Mouse (Mus musculus) heart, embryonic 11.5 days (tissue): ENCODE results near the gene Atp8b4. TPM values are rescaled to one million over a fixed set of nuclear protein-coding genes. Genes with fewer than 3 reads are reported as not detected.

Experiments
- ATAC-seq: fragments of 200-750 bp; cut with Nextera tagmentation; replicated peaks from 2 replicates; pipeline ENCODE4 v1.8.0; 2017; ENCODE audit warnings: moderate library complexity; ENCODE audit not compliant: insufficient number of reproducible peaks, low FRiP score, low TSS enrichment
- H3K27ac ChIP-seq: fragments of 300-500 bp; sonication (generic); 2 replicates; pipeline ENCODE4 v1.5.1; 2014; ENCODE audit warnings: mild to moderate bottlenecking, low read depth, low read length
- H3K27me3 ChIP-seq: fragments of 300-500 bp; sonication (generic); 2 replicates; pipeline ENCODE4 v1.6.1; 2014; ENCODE audit warnings: mild to moderate bottlenecking, low read length, mixed read lengths; ENCODE audit not compliant: control insufficient read depth, insufficient read depth
- H3K36me3 ChIP-seq: fragments of 300-500 bp; sonication (generic); 2 replicates; pipeline ENCODE4 v1.6.1; 2014; ENCODE audit warnings: mild to moderate bottlenecking, low read length, moderate library complexity, mixed read lengths; ENCODE audit not compliant: control insufficient read depth, insufficient read depth
- H3K4me1 ChIP-seq: fragments of 300-500 bp; sonication (generic); 2 replicates; pipeline ENCODE4 v1.6.1; 2014; ENCODE audit warnings: low read length; ENCODE audit not compliant: control insufficient read depth, insufficient read depth
- H3K4me2 ChIP-seq: fragments of 300-500 bp; sonication (generic); 2 replicates; pipeline ENCODE4 v1.6.1; 2014; ENCODE audit warnings: mild to moderate bottlenecking, moderate library complexity
- H3K4me3 ChIP-seq: fragments of 300-500 bp; sonication (generic); 2 replicates; pipeline ENCODE4 v1.5.1; 2014; ENCODE audit warnings: low read depth, low read length
- H3K9ac ChIP-seq: fragments of 300-500 bp; sonication (generic); 2 replicates; pipeline ENCODE4 v1.6.1; 2014; ENCODE audit warnings: mild to moderate bottlenecking, low read depth, low read length, moderate library complexity
- H3K9me3 ChIP-seq: fragments of 300-500 bp; sonication (generic); replicated peaks from 2 replicates; pipeline ENCODE4 v1.6.1; 2016; ENCODE audit warnings: low read length; ENCODE audit not compliant: control insufficient read depth
- WGBS: fragments of 180-500 bp; shearing (Covaris S2); extraction: QIAGEN DNeasy Blood & Tissue Kit; methylation state at CpG from one replicate; pipeline ENCODE4 v1.1.7; 2014; ENCODE audit not compliant: insufficient replicate concordance; 5-methylcytosine and 5-hydroxymethylcytosine counted together
- polyA plus RNA-seq: library from polyadenylated mRNA; unstranded; fragments of >200 nt; fragmentation: Nextera tagmentation; extraction: Ambion mirVana; gene quantifications from 2 replicates; pipeline ENCODE4 v1.2.1, GENCODE M21; 2014

Gene Atp8b4
- polyA plus RNA-seq, 1 experiment from 2014 or later: 0.17 TPM

DNA sequence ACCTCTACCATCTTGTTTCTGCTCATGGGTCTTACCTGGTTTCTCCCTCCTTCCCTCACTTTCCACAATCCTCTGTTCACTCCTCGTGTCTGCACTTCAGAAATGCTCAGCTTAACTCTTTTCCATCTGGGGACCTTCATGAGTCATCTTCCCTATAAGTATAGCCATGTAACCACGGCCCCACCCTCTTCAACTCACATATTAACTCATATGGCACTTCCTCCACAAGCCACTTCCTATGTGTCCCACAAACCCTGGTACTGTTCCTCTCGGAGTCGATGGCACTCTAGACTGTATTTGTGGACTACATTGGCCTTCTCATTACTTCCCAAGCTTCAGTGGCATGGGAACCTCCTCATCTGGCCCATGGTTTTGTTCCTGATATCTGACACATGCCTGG, 9.0 kb downstream of the Atp8b4 start:
- WGBS: 76% methylated on average over 4 of the region's 4 CpGs
- H3K4me1 ChIP-seq: no peaks in the 10 kb centered on the region
- H3K27ac ChIP-seq: no peak overlapping the region

DNA sequence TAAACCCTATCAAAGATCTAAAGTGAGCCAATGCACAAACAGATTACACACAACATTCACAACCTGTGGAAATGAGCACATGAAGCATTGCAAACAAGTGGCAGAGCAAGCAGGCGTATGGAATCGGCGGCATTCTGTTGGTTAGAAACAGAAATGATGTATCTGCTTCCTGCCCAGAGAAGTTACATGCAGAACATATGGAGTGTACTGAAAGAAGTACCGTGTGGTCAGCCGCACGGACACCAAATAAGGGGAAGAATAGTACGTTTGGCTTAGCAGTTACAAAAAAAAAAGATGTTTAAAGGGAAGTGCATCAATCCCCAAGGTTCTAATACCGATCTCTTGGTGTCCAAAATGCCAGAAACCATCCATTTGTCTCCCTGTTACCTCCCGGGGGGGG, 9.9 kb downstream of the Atp8b4 start:
- Histone ChIP-seq H3K9ac (no peak overlapping the region), H3K4me3 (no peak overlapping the region), H3K4me2 (no peak overlapping the region), H3K4me1 (no peaks in the 10 kb centered on the region), H3K27me3 (no peaks in the 10 kb centered on the region), H3K36me3 (no peaks in the 10 kb centered on the region), H3K9me3 (no peaks in the 10 kb centered on the region), H3K27ac (no peak overlapping the region)
- no peak for ATAC-seq
- 84% methylated on average over 9 of the region's 9 CpGs for WGBS

More for the DNA sequence above, 9.0 kb downstream of the Atp8b4 start:
- H3K4me2 ChIP-seq: no peak overlapping the region
- ATAC-seq: no peak
- H3K4me3 ChIP-seq: no peak overlapping the region
- H3K9me3 ChIP-seq: no peaks in the 10 kb centered on the region
- H3K9ac ChIP-seq: no peak overlapping the region
- no peaks in the 10 kb centered on the region for H3K27me3 ChIP-seq
- H3K36me3 ChIP-seq: no peaks in the 10 kb centered on the region

DNA sequence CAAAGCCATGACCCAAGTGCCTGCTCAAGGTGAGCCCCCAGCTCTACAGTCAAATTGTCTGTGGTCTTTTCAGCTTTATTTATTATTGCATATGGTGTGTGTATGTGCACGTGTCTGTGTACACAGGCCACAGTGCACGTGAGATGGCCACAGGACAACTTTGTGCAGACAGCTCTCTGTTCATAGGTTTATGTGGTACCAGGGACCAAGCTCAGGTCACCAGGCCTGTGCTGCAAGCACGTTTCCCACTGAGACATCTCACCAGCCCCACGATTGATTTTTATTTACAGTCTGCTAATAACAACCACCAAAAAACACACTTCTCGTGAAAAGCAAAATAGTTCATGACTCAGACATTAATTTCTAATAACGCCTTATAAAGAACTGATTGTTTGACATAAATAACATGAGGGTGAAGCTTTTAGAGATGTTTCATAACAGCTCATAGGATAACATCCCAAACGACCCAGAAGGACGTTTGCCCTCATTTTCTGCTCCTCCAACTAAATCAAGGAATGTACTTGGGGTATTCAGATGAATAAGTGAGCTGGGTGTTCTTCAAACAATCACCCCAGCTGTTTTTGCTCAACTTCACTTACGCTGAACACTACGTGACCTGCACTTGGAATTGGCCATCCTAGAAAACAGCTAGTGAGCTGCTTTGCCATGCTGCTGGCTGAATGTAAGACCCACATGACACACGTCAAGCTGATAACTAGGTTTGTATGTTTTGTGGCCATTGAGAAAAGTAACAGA, 15.0 kb downstream of the Atp8b4 start:
- H3K4me1 ChIP-seq: no peaks in the 10 kb centered on the region
- no peak overlapping the region for H3K4me3 ChIP-seq
- H3K27ac ChIP-seq: no peak overlapping the region
- WGBS: 82% methylated on average over 11 of the region's 11 CpGs
- no peaks in the 10 kb centered on the region for H3K27me3 ChIP-seq
- no peaks in the 10 kb centered on the region for H3K9me3 ChIP-seq
- H3K4me2 ChIP-seq: no peak overlapping the region
- no peak for ATAC-seq
- H3K36me3 ChIP-seq: no peaks in the 10 kb centered on the region
- no peak overlapping the region for H3K9ac ChIP-seq

DNA sequence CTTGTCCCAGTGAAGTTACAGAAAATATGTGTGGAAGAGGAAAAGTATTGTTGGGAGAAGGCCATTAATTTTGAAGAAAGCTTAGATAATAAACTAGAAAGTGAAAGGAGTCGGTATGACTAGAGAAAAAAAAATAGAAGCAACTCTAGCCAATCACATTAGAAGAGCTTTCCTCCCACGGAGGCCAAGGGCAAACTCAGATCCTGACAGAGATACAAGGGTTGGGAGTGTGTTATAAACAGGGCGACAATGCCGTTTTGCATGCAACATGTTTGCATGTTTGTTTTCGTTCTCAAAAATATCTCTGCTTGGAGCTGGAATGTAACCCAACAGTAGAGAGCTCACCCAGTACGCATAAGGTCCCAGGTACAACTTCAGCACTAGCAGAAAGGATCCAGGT, 17.1 kb downstream of the Atp8b4 start:
- no peak for ATAC-seq
- no peak overlapping the region for H3K4me3 ChIP-seq

DNA sequence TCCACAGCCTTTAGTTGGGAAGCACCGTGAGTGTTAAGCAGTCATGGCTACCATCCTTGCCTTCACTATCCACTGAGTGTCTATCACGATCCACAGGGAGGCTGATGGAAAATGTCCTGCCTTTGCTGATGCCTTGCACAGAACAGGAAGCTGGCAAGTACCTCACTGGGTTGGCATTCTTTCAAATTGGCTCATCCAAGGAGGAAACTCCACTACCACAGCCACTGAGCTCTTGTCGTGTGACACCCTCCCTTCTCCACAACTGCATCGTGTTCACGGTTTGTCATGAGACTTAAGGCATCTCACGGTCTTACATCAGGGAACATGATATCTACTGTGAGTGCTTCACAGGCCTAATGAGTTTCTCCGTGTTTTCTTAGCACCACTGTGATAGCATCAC, 22.9 kb downstream of the Atp8b4 start:
- no peak for ATAC-seq
- Histone ChIP-seq H3K4me2 (no peak overlapping the region), H3K9ac (no peak overlapping the region), H3K36me3 (no peaks in the 10 kb centered on the region), H3K9me3 (no peaks in the 10 kb centered on the region), H3K4me3 (no peak overlapping the region), H3K27me3 (no peaks in the 10 kb centered on the region), H3K27ac (no peak overlapping the region), H3K4me1 (no peaks in the 10 kb centered on the region)
- 82% methylated on average over 7 of the region's 7 CpGs for WGBS

More for the DNA sequence above, 17.1 kb downstream of the Atp8b4 start:
- Histone ChIP-seq H3K9ac (no peak overlapping the region), H3K4me2 (no peak overlapping the region), H3K4me1 (no peaks in the 10 kb centered on the region), H3K27me3 (no peaks in the 10 kb centered on the region), H3K9me3 (no peaks in the 10 kb centered on the region), H3K27ac (no peak overlapping the region), H3K36me3 (no peaks in the 10 kb centered on the region)
- WGBS: 71% methylated on average over 6 of the region's 6 CpGs

DNA sequence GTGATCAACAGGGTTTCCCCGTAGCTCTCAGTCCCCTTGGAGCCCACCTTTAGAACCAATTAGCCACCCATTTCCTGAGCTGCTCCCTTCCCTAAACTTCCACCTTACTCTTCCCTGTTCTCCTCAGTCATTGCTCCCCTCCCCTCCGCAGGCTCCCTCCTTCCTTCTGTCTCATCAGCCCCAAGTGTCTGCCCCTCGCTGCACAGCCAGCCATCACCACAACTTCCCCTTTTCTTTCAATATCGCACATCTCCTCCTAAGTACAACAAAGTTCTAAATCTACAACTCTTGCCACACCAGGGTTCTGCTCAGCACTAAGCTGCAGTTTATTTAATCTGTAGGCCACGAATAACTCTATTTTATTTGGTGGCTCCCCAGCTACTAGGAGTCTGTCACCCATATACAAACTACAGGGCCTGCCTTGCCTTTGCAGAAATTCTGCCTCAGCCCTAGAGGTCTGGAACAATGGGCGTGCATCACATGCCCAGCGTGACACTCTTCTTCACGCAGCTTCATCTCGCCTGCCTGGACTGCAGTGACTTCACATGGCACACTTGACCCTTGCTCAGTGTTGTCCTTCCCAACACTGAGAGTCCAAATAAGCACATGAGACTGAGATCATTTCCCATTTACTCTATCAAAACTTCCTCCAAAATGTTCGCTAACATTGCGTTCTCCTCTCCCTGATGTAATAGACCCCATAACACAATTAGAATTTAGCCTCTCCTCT, 24.6 kb downstream of the Atp8b4 start:
- 85% methylated on average over 11 of the region's 11 CpGs for WGBS
- Histone ChIP-seq H3K9me3 (no peaks in the 10 kb centered on the region), H3K9ac (no peak overlapping the region), H3K4me3 (no peak overlapping the region), H3K36me3 (no peaks in the 10 kb centered on the region), H3K4me2 (no peak overlapping the region), H3K27me3 (no peaks in the 10 kb centered on the region), H3K27ac (no peak overlapping the region), H3K4me1 (no peaks in the 10 kb centered on the region)
- ATAC-seq: no peak

DNA sequence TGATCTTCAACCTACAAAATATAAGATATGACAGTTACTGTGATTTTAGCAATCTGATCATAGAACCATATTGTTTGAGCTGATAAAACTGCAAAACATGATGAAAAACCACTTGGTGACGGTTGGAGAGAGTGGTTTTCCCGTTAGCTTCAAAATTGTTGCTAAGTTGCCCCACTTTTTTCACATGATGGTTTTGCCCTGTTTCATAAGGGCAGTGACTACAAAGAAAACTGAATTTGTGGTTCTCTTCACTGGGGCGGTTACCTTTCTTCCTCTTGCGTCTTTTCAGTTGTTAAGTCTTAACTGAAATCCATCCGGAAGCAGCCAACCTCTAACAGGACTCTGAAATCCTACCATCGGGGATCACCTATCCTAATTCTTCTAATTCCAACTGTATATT, 26.5 kb downstream of the Atp8b4 start:
- WGBS: 85% methylated on average over 6 of the region's 6 CpGs
- Histone ChIP-seq H3K4me3 (no peak overlapping the region), H3K9me3 (no peaks in the 10 kb centered on the region), H3K4me2 (no peak overlapping the region), H3K4me1 (no peaks in the 10 kb centered on the region), H3K36me3 (no peaks in the 10 kb centered on the region), H3K27me3 (no peaks in the 10 kb centered on the region), H3K27ac (no peak overlapping the region), H3K9ac (no peak overlapping the region)
- no peak for ATAC-seq

DNA sequence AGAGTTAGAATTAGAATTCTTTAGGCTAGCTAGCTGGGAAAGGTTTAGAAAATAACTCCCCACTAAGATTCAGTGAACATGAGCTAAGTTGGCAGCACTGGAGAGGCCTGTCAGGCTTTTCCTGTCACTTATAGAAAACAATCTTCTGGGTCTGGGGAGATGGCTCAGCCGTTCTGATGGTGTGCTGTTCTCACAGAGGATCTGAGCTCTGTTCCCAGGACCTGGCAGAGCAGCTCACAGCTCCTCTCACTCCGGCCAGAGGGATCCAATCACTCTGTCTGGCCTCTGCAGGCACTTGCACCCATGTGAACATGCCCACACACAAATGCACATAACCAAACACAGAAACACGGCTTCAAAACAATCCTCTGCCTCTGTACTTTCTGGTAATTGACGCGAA, 27.6 kb downstream of the Atp8b4 start:
- Histone ChIP-seq H3K4me3 (no peak overlapping the region), H3K27me3 (no peaks in the 10 kb centered on the region), H3K36me3 (no peaks in the 10 kb centered on the region), H3K4me1 (no peaks in the 10 kb centered on the region), H3K9ac (no peak overlapping the region), H3K27ac (no peak overlapping the region), H3K9me3 (no peaks in the 10 kb centered on the region), H3K4me2 (no peak overlapping the region)
- no peak for ATAC-seq
- WGBS: 61% methylated on average over 5 of the region's 5 CpGs

DNA sequence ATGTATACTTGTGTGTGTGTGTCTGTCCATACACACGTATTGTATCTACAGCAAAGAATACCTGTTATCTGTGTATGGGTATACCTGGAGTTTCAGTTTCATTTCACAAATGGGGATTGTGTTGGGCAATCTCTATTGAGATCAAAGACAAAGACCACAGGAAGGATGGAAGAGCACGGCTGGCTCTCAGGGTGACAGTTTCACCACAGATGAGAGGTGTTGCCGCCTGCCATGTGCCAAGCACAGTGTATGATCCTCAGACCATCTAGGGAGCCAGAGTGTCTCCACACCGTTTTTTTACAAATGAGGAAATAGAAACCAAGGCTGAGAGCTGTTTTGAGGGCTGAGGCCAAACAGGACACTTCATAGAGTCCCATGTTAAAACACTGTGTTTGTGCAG, 32.7 kb downstream of the Atp8b4 start:
- no peaks in the 10 kb centered on the region for H3K36me3 ChIP-seq
- ATAC-seq: no peak
- no peak overlapping the region for H3K4me2 ChIP-seq
- H3K4me1 ChIP-seq: no peaks in the 10 kb centered on the region
- H3K9ac ChIP-seq: no peak overlapping the region
- no peak overlapping the region for H3K4me3 ChIP-seq
- H3K9me3 ChIP-seq: no peaks in the 10 kb centered on the region
- no peaks in the 10 kb centered on the region for H3K27me3 ChIP-seq
- no peak overlapping the region for H3K27ac ChIP-seq
- WGBS: 66% methylated on average over 4 of the region's 4 CpGs
